Mouse (Mus musculus): ENCODE results near the gene Apon.

- no peak for TF ChIP-seq CTCF (IDR thresholded peaks at IDR 0.05; ENCODE audit: control insufficient read depth, insufficient read depth, insufficient read length)
- no peak for TF ChIP-seq USF1 (IDR thresholded peaks at IDR 0.05; ENCODE audit: low read depth)
Observed at GRCm38 (mm10) chr10:128232420-128232985, 21.4 kb upstream of the Apon start.

All from C2C12 (cell line).